Mouse (Mus musculus): ENCODE data around the gene Wfdc3.

The Wfdc3 gene

GRCm38 (mm10) chr2:164776801-164777200 lies 31.1 kb upstream of the Wfdc3 start:
- ATAC-seq (ENCODE audit: insufficient number of reproducible peaks, low FRiP score, low TSS enrichment), result no peak

DNA sequence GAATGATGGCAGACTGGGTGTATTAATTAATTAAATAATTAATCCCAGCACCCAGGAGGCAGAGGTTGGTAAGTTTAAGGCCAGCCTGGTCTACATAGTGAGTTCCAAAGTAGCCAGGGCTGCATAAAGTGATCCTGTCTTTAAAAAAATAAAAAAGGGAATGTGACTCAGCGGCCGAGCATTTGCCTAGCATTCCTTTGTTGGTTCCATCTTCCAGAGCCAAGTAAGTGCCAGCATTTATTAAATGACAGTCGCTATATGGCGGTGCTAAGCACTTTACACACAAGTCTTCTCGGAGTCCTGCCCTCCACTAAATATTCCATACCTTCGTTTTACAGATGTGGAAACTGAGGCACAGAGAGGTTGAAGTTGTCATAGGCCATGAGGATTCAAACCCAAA lies 30.4 kb upstream of the Wfdc3 start:
- ATAC-seq (ENCODE audit: insufficient number of reproducible peaks, low FRiP score, low TSS enrichment), result no peak

- no peak for ATAC-seq (ENCODE audit: insufficient number of reproducible peaks, low FRiP score, low TSS enrichment)
Observed at GRCm38 (mm10) chr2:164773989-164774364, 28.2 kb upstream of the Wfdc3 start.

- ATAC-seq (ENCODE audit: insufficient number of reproducible peaks, low FRiP score, low TSS enrichment), result no peak
Observed at GRCm38 (mm10) chr2:164773229-164773988, 27.7 kb upstream of the Wfdc3 start.

DNA sequence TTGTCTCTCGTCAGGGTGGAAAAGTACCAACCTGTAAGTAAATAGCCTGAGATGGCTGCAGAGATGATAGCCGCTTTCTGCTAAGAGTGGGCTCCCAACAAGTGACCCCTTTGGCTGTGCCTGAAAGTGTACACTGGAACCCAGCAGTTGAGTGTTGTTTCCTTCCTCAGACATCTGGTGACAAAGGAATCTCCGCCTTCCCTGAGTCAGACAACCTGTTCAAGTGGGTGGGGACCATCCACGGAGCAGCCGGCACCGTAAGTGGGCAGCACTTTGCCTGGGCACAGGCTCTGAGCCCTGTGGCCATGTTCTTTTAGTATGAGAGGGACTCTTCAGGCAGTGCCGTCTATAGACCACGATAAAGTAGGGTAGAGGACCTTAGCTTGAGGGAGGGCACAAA lies 25.4 kb upstream of the Wfdc3 start:
- ATAC-seq (ENCODE audit: insufficient number of reproducible peaks, low FRiP score, low TSS enrichment), result no peak

GRCm38 (mm10) chr2:164770279-164770678 lies 24.5 kb upstream of the Wfdc3 start:
- no peak for ATAC-seq (ENCODE audit: insufficient number of reproducible peaks, low FRiP score, low TSS enrichment)

DNA sequence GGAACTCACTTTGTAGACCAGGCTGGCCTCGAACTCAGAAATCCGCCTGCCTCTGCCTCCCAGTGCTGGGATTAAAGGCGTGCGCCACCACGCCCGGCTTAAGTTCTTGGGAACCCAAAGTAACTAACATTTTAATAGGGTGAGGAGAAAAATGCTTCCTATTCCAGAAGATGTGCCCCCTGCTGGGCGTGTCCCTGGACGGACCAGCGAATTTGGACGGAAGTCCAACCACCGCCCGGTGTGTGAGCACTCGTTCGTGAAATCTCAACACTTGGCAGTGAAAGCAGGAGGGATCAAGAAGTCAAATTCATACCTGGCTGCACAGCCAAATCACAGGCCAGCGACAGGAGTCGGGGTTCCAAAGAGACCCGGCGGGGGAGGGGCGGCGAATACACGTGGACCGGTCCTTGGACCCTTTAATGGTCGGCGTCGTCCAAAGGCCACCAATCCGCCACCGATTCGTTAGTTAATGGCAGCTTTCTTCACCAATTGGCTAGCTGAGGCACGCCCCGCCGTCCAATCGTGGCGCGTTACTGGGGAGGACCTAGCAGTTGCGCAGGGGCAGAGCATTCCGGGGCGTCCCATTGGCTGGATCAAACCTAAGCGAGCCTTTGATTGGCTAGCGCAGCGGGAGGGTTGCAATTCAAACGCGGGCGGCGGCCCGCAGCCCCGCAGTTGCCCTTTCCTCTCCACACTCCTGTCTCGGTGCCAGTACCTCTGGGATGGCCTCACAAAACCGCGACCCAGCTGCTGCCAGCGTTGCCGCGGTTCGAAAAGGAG lies 23.7 kb upstream of the Wfdc3 start, which contains the start of gene Ube2c:
Ube2c (plus strand) TSS at position 641 of the 780 bp plus-strand sequence.
- peak; percentile 100 for ATAC-seq (ENCODE audit: insufficient number of reproducible peaks, low FRiP score, low TSS enrichment)

DNA sequence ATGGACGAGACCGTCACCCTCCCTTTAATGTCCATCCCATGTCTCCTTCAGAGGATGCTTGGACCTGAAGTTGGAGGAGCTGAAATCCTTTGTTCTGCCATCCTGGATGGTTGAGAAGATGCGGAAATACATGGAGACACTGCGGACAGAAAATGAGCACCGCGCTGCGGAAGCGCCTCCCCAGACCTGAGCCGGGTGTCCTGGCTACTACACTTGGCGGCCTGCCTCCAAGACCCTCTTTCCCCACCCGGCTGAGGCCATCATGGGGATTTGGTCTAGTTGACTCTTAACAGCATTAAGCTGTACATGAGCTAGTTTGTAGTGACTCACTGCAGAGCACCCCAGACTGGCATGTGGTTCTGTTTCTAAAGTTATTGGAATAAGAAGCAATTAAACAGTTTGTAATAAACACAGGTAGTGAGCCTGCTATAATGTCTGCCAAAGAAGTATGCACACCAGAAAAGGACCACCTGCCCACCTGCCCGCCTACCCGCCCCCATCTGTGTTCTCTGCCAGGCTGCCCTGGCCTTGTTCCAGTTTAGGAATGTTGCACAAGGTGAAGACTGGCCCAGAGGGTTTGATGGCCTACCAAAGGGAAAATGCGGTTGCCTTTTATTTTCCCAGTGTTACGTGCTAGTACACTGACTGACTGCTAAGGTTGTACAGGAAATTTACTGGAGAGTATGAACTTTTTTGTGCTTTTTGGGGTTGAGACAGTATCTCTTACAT lies 22.2 kb upstream of the Wfdc3 start:
- ATAC-seq (ENCODE audit: insufficient number of reproducible peaks, low FRiP score, low TSS enrichment), result no peak

DNA sequence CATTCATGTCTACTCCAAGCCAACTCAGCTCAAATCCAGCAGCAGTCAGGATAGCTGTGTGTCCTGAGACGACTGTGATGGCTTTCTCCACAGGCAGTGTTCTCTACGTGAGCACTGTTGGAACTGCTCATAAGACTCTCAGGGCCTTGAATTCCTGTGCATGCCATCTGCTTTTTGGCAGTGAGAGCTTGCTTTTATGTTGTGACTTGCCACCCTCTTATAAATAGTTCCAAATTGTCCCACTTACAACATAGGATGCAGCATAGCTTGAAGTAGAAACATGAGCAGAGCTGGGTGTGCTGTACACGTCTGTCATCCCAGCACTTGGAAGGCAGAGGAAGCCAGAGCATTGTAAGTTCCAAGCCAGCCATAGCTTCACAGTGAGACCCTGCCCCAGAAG lies 20.1 kb upstream of the Wfdc3 start:
- ATAC-seq (ENCODE audit: insufficient number of reproducible peaks, low FRiP score, low TSS enrichment), result no peak

DNA sequence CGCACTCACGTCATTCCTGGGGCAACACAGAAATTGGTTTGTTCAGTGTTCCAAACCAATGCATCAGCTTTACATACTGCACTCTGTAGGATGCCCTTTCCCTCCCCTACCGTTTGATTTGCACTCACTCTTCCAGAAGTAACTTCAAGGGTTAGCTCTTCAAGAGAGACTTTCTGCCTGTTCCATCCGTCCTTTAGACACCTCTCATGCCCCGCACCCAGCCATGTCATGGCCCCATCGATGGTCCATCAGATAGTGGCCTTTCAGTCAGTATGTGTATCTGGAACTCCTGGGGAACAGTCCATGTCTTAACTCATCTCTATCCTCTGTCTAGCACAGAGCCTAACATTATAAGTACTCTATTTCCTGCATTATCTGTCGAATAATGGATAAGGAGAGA lies 16.9 kb upstream of the Wfdc3 start:
- ATAC-seq (ENCODE audit: insufficient number of reproducible peaks, low FRiP score, low TSS enrichment), result no peak

DNA sequence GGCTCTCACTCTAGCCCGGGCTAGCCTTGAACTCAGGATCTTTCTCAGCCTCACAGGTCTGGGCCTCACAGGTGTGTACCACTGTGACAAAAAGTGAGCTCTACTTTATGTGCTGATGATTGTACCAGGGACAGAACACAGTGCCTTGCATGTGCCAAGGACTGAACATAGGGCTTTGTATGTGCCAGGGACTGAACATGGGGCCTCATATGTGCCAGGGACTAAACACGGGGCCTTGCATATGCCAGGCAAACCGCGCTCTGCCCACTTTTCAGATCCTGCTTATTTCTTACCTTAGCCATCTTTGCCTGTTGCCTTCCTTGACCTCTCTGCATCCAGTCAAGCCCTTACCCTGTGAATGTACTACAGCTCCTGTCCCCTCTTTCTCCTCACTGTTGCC lies 16.2 kb upstream of the Wfdc3 start:
- no peak for ATAC-seq (ENCODE audit: insufficient number of reproducible peaks, low FRiP score, low TSS enrichment)

GRCm38 (mm10) chr2:164761502-164761901 lies 15.8 kb upstream of the Wfdc3 start:
- no peak for ATAC-seq (ENCODE audit: insufficient number of reproducible peaks, low FRiP score, low TSS enrichment)

GRCm38 (mm10) chr2:164760059-164760833 lies 14.5 kb upstream of the Wfdc3 start:
- no peak for ATAC-seq (ENCODE audit: insufficient number of reproducible peaks, low FRiP score, low TSS enrichment)

DNA sequence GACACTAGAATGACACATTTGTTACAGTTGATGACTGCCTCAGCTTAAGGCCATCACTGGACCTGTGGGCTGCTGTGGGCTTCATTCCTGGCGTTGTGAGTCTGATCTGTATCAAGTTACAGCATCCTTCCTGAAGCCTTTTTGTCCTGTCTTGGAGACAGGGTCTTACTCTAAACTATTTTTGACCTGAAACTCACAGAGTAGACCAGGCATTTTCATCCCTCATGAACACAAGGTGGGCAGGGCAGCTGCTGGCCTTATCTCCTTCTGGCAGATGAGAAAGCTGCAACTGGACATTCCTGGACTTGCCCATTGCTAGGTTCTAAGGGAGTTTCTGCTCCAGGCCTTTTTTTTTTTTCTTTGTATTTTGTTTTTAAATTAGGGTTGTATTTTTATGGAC lies 13.0 kb upstream of the Wfdc3 start:
- ATAC-seq (ENCODE audit: insufficient number of reproducible peaks, low FRiP score, low TSS enrichment), result no peak

GRCm38 (mm10) chr2:164757841-164758240 lies 12.1 kb upstream of the Wfdc3 start:
- ATAC-seq (ENCODE audit: insufficient number of reproducible peaks, low FRiP score, low TSS enrichment), result no peak

- ATAC-seq (ENCODE audit: insufficient number of reproducible peaks, low FRiP score, low TSS enrichment), result no peak
Observed at GRCm38 (mm10) chr2:164754800-164755199, 9.1 kb upstream of the Wfdc3 start.

- no peak for ATAC-seq (ENCODE audit: insufficient number of reproducible peaks, low FRiP score, low TSS enrichment)
Observed at GRCm38 (mm10) chr2:164754105-164754504, 8.4 kb upstream of the Wfdc3 start.

- ATAC-seq (ENCODE audit: insufficient number of reproducible peaks, low FRiP score, low TSS enrichment), result no peak
Observed at GRCm38 (mm10) chr2:164752454-164752853, 6.7 kb upstream of the Wfdc3 start.

DNA sequence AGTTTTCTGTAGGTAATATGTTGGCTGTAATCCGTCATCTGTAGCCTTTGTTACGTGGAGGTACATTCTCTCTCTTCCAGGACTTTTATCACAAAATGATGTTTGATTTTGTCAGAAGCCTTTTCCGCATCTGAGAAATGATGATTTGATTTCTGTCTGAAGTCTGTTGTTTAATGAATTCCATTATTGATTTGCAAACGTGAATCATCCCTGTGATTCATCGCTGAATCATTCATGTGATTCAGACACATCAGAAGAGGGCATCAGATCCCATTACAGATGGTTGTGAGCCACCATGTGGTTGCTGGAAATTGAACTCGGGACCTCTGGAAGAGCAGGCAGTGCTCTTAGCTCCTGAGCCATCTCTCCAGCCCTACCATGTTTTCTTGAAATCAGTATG lies 3.3 kb upstream of the Wfdc3 start:
- ATAC-seq (ENCODE audit: insufficient number of reproducible peaks, low FRiP score, low TSS enrichment), result no peak

DNA sequence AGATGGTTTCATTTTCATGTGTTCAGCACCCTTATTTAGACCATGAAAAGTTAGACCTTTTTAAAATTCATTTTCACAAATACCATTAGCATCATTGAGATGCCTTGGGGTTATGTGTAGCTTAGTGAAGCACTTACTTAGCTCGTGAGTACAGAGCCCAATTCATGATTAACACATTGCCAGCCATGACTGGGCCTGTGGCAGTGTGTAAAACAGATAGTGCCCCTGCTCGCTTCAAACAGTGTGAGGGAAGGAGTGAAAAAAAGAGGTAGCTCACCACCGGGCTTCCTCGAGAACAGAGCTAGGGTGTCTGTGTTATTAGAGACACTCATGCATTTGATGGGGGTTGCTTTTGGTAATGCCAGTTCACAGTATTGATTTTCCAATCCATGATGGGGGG lies 2.5 kb upstream of the Wfdc3 start:
- ATAC-seq (ENCODE audit: insufficient number of reproducible peaks, low FRiP score, low TSS enrichment), result no peak

Data from cerebellum, adult (tissue).